Mouse (Mus musculus): ENCODE measurements around the gene Ccdc43. TPM values are rescaled to one million over a fixed set of nuclear protein-coding genes. Genes with fewer than 3 reads are reported as not detected.
A peak's percentile ranks its signal among the peaks of the same experiment; 100 is the strongest.
"Not testable (repeated sequence)": the region's sequence is repeated elsewhere in the genome, so short reads cannot be mapped to it uniquely, and the experiment has no call there.

Ccdc43 gene
- total RNA-seq (2017) = 41.4 and 43.8 TPM in 2 replicates

DNA sequence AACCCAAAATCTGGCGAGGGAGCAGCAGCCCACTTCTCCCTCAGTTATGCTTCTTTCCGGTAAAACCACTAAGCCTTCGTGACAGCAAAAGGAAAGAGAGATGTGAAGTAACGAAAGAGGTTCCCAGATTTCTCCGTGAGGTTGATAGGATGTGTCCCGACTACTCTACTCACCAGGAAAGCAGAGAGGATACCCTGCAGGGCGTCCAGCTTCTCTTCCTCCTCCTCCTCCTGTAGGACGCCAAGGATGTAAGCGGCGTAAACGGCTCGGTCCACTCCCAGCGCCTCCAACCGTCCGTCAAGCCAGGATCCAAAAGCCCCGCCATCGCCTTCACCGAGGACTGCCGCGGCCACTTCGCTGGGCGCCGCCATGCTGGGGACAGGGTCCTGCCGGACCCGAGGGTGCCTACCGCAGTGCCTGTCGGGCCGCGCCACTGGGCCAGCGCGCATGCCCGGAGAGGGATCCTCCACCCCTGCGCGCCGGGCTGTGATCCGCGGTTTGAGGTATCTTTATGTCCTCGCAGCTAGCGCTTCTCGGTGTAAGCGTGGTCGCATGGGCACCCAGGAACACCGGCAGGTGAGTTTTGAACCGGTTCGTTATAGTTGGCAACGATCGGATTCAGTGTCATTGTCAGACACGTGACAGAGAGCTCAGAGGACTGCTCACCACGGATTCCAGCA, at the start of gene Ccdc43:
Ccdc43 (minus strand) TSS at position 445 of the 680 bp plus-strand sequence.
- peak; percentile 98 for ATAC-seq (replicated peaks; ENCODE audit: low read depth, poor library complexity, severe bottlenecking)

DNA sequence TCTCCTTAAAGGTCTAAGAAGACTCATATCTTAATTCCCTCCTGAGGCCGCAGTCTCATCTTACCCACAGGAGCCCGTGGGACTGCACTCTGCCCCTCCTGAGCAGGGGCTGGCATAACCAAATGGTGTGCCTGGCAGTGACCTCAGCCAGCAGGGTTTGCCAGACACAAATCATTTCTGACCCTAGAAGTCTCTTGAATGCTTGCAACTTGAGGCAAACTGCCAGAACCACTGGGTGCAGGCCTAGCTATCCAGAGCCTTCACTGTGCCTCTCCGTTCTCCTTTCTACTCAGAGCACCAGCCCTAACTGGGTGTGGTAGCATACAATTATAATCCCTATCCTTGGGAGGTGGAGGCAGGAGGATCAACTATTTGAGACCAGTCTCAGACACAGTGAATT, 47.2 kb upstream of the Ccdc43 start:
- no peak for ATAC-seq (replicated peaks; ENCODE audit: low read depth, poor library complexity, severe bottlenecking)

DNA sequence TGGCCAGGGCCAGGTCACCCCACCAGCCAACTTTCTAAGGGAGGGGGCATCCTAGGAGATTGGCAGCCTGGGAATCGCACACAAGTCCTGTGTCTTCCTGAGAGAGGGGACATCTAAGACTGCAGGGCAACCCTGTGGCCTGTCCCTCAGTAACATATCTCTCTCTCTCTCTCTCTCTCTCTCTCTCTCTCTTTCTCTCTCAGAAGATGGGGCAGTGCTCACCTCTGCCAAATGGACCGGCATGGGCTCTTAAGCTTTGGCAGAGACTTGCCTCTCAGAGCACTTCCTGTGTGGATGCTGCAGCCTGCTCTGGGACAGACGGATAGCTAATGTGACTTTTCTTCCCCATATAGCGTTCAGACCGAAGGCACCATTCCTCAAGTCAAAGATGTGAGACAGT, 45.3 kb upstream of the Ccdc43 start:
- ATAC-seq (replicated peaks; ENCODE audit: low read depth, poor library complexity, severe bottlenecking) = no peak

DNA sequence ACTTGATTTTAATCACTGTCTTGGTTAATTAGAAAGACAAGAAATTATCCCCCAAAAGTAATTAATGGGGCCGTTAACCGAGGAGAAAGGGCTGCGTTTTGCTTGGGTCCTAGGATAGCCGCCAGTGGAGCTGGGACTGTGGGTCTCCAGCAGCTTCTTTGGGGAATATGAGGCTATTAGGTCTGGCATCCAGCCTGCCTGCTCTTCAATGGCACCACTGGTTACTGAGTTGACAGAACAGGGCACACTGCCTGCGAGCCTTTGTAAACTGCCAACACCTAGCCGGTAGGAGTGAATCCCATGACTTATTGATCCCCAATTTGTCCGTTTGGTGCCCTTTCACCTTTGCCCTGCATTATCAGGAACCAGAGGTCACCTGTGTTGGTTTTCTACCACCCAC, 44.5 kb upstream of the Ccdc43 start:
- ATAC-seq (replicated peaks; ENCODE audit: low read depth, poor library complexity, severe bottlenecking) = no peak

DNA sequence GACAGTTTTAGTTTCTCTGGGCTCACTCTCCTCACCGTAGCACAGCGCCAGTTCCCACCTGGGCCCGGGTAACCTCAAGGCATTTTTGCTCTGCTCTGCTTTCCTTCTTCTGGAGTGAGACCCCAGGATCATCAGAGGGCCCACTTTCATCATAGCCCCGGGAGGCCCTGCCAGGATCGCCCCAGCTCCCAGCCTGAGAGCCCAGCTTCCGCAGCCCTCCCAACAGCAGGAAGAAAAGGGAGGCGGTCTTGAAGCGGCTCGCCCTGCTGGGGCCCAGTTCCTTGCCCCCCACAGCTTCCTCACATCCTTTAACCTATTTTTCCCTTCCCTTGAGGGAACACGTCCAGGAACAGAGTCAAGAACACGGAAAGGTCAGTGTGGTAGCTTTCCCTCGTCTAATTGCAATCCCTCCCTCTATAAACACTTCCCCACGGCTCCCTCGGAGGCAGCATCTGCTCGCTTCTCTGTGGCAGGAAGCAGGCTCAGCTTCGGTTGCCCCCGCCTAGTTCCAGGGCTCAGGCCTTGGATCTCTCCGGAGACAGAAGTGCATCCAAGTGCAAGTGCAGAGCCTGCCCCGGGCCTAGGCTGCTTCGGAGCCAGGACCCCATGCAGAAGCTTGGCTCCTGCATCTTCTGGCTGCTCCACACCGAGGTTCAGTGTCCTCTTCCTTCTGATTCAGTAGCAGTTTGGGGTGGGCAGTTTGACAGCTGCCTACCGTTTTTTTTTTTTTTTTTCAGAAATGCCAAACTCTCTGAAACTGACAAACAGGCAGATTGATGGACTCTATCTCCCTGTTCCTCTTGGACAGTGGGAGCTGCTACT, 43.8 kb upstream of the Ccdc43 start:
- peak; percentile 64 for ATAC-seq (replicated peaks; ENCODE audit: low read depth, poor library complexity, severe bottlenecking)

DNA sequence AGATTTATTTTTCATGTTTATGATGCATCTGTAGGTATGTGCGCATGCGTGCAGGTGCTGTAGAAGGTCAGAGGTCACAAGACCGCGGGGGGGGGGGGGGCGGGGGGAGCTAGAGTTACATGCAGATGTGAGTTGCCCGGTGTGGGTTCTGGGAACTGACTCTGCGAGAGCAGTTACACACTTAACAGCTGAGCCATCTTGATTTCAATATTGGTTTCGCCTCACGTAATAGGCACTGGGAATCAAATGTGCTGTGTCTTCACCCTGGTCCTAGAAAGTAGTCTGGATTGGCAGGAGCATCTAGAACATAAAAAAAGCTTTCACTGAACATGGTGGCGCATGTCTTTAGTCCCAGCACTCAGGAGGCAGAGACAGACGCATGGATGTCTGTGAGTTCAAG, 43.1 kb upstream of the Ccdc43 start:
- ATAC-seq (replicated peaks; ENCODE audit: low read depth, poor library complexity, severe bottlenecking) = no peak

DNA sequence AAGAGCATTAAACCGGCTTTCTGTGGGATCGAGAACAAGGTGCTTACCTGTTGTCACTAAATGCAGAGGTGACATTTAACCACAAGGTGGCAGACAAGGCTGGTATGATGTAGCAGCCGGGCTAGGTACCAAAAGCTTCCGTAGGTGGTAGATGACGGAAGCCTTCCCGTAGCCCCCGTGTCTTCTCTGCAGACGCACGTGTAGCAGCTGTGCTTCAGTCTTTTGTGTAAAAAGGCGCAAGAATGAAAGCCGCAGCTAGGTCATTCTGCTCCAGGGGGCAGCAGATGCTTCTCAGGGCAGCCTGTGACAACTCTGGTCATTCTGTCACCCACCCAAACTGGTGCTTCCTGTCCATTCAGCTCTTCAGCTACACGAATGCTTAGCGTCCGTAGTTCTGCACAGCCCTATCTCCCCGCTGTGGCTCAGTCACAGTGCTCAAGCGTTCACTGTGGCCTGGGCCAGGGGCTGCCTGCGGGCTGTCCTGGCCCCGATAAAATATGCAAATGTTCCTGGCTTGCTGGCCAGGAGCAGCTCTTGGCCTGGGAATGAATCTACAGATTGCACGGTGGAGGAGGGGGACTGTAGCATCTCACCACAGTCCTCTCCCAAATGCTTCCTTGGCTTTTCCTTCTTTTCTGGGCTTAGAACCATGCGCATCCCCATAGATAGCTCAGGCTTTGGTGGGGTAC, 41.8 kb upstream of the Ccdc43 start:
- peak; percentile 83 for ATAC-seq (replicated peaks; ENCODE audit: low read depth, poor library complexity, severe bottlenecking)

DNA sequence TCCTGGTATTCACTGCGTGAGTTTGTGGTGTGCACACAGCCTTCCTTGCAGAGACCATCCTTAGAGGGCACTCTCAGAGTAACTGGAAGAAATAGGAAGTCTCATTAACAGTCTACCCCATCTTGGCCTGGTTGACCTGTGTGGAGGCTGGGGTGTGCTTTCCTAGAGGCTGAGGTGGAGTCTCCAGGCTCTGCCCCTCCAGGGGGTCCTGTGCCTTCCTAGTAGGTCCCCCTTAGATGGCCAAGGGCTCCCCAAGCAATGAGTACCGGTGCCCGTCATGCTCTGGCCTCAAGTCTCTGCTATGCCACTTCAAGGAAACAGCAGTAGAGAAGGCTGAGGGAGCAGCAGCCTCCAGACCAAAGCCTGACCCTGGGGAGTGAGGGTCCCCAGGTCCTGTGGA, 40.5 kb upstream of the Ccdc43 start:
- ATAC-seq (replicated peaks; ENCODE audit: low read depth, poor library complexity, severe bottlenecking) = no peak

DNA sequence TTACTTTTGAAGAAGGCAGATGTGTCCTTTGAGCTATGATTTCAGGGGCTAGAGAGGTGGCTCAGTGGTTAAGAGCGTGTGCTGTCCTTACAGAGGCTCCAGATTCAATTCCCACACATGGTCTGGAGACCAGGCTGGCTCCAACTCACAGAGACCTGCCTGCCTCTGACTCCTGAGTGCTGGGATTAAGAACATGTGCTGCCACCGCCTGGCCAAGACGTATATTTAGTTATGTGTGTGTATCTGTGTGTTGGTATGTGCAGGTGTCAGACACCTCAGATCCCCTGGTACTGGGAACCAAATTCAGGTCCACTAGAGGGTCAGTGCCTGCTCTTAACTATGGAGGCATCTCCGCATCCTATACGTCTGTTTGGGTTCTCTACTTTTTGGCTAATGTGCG, 37.4 kb upstream of the Ccdc43 start:
- no peak for ATAC-seq (replicated peaks; ENCODE audit: low read depth, poor library complexity, severe bottlenecking)

DNA sequence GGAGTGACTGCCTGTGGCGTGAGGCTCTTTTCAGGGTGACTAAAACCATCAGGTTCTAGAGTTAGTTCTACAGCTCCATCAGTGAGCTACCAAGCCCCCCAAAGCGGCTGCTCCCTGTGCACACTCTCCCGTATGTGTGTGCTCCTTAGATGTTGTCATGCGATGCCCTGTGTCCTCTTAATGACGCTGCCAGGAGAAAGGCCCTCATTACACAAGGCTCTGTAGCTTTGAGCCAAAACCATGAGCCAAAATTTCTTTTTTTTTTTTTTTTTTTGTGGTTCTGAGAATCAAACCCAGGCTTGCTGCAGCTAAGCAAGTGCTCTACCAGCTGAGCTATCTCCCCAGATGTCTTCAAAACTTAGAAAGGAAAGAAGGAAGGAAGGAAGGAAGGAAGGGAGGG, 35.6 kb upstream of the Ccdc43 start:
- ATAC-seq (replicated peaks; ENCODE audit: low read depth, poor library complexity, severe bottlenecking) = no peak

DNA sequence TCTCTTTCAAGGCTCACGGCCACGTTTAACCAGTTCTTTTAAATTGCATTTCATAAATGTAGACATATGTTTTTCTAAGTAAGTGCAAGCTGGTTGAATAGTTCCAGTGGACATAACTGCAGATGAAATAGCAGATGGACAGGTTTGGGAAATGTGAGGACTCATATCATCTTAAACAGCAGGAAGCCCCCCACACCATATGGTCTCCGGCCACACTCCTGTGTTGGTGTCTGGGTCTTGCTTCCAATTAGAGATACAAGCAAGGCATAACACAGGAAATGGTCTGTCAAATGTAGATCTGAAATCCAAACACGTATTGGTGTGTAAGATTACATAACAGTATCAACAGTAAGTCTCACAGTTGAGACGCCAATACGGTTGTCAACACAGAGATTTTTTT, 33.8 kb upstream of the Ccdc43 start:
- peak; percentile 30; the same call in 1 of the 2 replicates for ATAC-seq (replicated peaks; ENCODE audit: low read depth, poor library complexity, severe bottlenecking)

DNA sequence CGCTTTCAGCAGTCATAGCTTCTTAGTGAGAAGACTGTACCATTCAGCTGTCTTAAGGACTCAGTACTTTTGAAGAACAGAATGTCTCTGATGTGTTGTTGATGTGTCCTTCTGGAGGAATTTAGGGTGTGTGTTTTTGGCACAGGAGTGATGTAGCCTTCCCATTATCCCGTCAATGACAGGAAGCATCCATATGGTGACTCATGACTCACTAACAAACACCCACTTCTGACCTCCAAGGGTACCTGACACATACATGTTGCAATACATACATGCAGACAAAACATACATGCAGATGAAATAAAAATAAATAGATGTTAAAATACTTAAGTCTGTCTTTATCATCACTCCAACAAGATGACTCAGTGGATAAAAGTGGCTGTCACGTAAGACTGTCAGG, 32.3 kb upstream of the Ccdc43 start:
- ATAC-seq (replicated peaks; ENCODE audit: low read depth, poor library complexity, severe bottlenecking) = no peak

DNA sequence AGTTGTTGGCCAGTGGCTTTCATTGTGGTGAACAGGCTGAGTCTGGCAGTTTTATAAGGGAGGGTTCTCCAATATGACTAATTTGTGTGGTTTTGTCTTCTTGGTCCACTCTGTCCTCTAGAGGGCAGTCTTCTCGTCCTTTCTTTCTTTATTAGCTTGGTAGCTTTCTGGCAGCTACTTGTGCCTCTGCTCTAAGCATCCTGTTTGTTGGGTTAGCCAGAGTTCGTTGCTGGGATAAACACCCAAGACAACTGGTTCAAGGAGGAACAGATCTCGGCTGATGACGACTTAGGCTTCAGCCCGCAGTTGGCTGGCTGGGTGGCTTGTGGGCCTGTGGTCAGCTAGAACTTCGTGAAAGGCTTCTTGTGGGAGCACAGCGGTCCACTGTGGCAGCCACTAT, 31.0 kb upstream of the Ccdc43 start:
- ATAC-seq (replicated peaks; ENCODE audit: low read depth, poor library complexity, severe bottlenecking) = peak; percentile 87

DNA sequence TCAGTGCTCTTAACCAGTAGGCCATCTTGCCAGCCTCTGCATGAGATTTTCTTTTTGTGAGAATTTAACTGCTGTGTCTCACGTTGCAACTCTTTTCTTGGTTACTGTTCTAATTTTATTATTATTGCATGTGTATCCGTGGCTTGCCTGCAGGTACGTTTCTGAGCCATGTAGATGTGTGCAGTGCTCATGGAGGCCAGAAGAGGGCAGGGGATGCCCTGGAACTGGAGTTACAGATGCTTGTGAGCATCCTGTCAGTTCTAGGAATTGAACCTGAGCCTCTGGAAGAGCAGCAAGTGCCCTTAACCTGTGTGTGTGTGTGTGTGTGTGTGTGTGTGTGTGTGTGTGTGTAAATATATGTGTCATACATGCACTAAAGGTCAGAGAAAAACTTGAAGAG, 28.0 kb upstream of the Ccdc43 start:
- ATAC-seq (replicated peaks; ENCODE audit: low read depth, poor library complexity, severe bottlenecking) = 0 out of 2 replicates have a peak, but pooled peaks have one; percentile 54

DNA sequence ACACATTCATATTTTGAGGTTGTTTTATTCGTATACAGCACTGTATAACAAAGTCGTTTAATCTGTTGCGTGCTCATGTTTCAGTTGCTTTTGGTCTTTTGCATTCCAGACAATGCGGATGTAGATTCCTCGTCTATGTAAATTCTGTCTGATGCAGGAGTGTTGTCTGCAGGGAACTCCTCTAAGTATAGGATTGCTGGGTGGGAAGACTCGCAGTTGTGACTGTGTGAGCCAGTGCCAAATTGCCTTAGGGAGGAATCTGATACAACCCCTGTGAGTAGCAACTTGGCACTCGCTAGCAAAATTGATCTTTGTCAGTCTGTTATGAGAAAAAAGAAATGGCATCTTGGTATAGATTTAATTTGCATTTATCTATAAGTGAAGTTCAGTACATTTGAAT, 18.6 kb upstream of the Ccdc43 start:
- no peak for ATAC-seq (replicated peaks; ENCODE audit: low read depth, poor library complexity, severe bottlenecking)

DNA sequence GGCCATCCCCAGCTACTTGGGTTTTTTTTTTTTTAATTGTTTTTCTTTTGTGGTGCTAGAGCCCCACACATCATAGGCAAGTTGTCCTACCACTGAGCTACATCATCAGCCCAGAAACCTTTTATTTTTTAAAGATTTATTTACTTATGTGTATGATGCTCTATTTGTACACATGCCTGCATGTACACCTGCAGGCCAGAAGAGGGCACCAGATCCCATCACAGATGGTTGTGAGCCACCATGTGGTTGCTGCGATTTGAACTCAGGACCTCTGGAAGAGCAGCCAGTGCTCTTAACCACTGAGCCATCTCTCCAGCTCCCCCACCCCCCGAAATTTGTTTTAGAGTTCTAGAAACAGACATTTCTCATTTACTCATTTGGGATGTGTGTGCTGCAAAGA, 17.0 kb upstream of the Ccdc43 start:
- not testable (repeated sequence) for ATAC-seq (replicated peaks; ENCODE audit: low read depth, poor library complexity, severe bottlenecking)

DNA sequence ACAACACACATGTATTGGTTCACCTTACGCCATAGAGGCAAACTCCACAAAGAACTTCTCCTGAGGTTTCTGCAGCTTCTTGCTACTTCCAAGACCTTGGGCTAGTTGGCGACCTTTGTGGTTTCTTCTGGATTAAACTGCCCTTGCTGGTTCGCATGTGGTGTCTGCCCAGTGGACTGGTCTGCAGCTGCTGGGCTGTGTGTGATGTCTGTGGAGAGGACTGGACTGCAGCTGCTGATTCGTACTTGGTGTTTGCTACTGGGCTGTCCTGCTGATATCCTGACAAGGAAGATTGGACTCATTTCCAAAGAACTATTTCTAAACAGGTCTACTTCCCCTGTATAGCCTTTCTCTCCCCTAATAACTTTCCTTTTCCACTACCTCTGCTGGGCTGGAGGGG, 14.8 kb upstream of the Ccdc43 start:
- ATAC-seq (replicated peaks; ENCODE audit: low read depth, poor library complexity, severe bottlenecking) = no peak

DNA sequence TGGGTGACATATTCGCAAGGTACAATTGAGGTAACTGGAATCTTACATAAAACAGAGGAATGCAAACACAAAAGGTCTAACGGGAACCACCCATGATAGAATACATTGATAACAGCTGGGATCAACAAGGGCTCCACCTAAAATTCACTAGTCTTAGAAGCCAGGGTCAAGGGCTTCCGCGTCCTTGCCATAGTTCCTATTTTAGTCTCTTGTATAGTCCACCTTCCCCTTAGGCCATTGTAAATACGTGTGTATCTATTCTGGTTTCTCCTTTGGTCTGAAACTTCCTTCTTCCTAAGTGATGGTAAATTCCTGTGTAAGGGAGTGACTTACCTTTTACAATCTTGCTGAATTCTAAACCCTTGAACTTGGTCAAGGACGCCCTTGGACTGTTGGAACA, 4.6 kb upstream of the Ccdc43 start:
- not testable (repeated sequence) for ATAC-seq (replicated peaks; ENCODE audit: low read depth, poor library complexity, severe bottlenecking)

DNA sequence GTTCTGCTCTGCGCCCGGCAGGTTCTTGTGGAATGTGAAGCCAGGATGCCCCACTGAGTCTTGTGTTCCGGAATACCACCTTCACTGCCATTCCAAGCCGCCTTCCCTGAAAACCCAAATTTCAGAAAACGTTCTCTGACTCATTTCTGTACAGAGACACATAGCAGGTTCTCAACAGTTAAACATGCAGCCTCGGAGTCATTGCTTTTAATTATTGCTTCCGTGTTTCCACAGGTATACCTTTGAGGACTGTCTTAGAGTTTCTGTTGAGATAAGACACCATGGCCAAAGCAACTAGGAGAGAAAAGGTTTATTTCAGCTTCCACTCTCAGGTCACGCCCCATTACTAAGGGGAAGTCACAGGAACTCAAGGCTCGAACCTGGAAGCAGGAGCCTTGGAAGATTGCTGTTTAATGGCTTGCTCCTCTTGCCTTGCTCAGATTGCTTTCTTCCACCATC, 465 bp upstream of the Ccdc43 start:
- ATAC-seq (replicated peaks; ENCODE audit: low read depth, poor library complexity, severe bottlenecking) = no peak

DNA sequence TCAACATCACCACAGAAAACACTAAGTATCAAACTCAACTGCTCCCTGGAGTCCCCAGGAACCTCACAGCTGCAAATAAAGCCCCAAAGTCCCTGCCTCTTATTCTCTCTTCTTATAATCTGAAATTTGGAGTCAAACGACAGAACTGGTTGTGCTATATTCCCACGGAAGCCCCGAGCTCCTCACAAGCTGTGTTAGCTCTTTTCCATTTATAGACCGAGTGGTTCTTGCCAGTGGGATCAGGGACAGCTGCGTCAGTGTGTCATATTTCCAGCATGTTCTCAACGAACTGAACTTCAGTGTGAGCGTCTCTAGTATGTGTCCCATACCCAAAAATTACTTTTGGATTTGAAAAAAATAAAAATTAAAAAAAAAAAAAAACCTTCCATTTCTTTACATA, 2.3 kb downstream of the Ccdc43 start:
- ATAC-seq (replicated peaks; ENCODE audit: low read depth, poor library complexity, severe bottlenecking) = no peak

DNA sequence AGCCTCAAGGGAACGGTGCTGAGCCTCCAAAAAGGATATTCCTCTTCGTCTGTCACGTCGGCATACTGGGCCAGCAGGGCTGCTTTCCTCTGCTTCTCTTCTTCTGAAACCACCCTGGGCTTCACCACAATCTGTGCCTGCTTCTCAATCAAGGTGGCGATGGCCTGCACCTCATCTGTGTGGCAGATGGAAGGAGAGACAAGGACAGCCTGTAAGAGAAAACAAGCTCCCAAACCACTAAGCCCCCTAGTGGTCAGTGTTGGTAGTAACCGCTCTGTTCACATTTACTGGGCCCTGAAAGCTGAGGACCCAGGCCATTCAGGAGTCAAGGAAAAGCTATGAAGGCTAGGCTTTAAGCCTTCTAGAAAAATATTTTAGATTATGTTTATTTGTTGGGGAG, 7.4 kb downstream of the Ccdc43 start:
- ATAC-seq (replicated peaks; ENCODE audit: low read depth, poor library complexity, severe bottlenecking) = peak; percentile 83

Measured in common myeloid progenitor, adult 5-6 weeks (primary cell).